Mouse (Mus musculus): ENCODE measurements around the gene Olfr148. TPM values are rescaled to one million over a fixed set of nuclear protein-coding genes. Genes with fewer than 3 reads are reported as not detected.

Gene Olfr148
- polyA plus RNA-seq (2015; fragmentation: Nextera tagmentation; extraction: Ambion mirVana) = not detected in 2 replicates

DNA sequence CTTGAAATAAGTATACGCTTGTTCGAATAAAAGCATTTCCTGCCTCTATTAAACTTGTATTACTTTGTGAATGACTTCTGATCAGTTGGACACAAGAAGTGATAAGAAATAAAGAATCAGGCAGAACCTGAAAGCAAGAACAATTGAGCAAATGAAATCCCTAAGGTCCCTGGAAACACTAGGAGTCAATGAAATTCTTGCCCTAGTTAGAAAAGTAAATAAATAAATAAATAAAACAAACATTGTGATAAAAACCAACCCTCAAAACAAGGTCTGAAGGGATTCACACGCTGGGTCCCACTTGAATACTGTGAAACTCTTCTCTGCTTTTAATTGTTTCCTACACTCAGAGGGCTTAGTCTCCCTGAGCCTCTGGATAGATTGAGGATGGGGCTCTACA, at the start of gene Olfr148:
TSS of gene Olfr148 (plus strand) at position 301 of the 400 bp plus-strand sequence.
- 71% methylated on average over 3 of the region's 3 CpGs for WGBS

GRCm38 (mm10) chr9:39575469-39575868, 35.0 kb upstream of the Olfr148 start, which contains the start of gene Olfr959:
TSS of gene Olfr959 (minus strand) at chr9:39575569.
- Histone ChIP-seq H3K4me2 (no peak within 1 kb of the TSS), H3K27me3 (replicated peaks) (no peaks in the 10 kb centered on the region), H3K27ac (no peak within 1 kb of the TSS), H3K36me3 (no peaks in the 10 kb centered on the region), H3K9ac (no peak within 1 kb of the TSS), H3K9me3 (no peaks in the 10 kb centered on the region), H3K4me1 (no peaks in the 10 kb centered on the region), H3K4me3 (replicated peaks) (no peak within 1 kb of the TSS)
- ATAC-seq (ENCODE audit: insufficient read depth, low FRiP score, low read depth) = no peak
- 75% methylated on average over 3 of the region's 3 CpGs for WGBS

More for the DNA sequence above, at the start of gene Olfr148:
- H3K4me1 ChIP-seq = no peaks in the 10 kb centered on the region
- ATAC-seq (ENCODE audit: insufficient read depth, low FRiP score, low read depth) = no peak
- H3K9me3 ChIP-seq = no peaks in the 10 kb centered on the region
- H3K36me3 ChIP-seq = no peaks in the 10 kb centered on the region
- H3K4me2 ChIP-seq = no peak within 1 kb of the TSS
- H3K9ac ChIP-seq = no peak within 1 kb of the TSS
- H3K27ac ChIP-seq = no peak within 1 kb of the TSS
- no peaks in the 10 kb centered on the region for H3K27me3 ChIP-seq (replicated peaks)
- H3K4me3 ChIP-seq (replicated peaks) = no peak within 1 kb of the TSS

- no peaks in the 10 kb centered on the region for H3K9me3 ChIP-seq
- no peak overlapping the region for H3K27ac ChIP-seq
- H3K36me3 ChIP-seq = no peaks in the 10 kb centered on the region
- no peak overlapping the region for H3K4me2 ChIP-seq
- no peaks in the 10 kb centered on the region for H3K4me1 ChIP-seq
- H3K27me3 ChIP-seq (replicated peaks) = no peaks in the 10 kb centered on the region
- no peak overlapping the region for H3K4me3 ChIP-seq (replicated peaks)
- ATAC-seq (ENCODE audit: insufficient read depth, low FRiP score, low read depth) = no peak
- H3K9ac ChIP-seq = no peak overlapping the region
- WGBS = 82% methylated on average over 5 of the region's 5 CpGs
Observed at GRCm38 (mm10) chr9:39577050-39577449, 33.4 kb upstream of the Olfr148 start.

- no peaks in the 10 kb centered on the region for H3K36me3 ChIP-seq
- ATAC-seq (ENCODE audit: insufficient read depth, low FRiP score, low read depth) = peak; percentile 56; the same call in 1 of the 2 replicates
- peak overlapping the region; percentile 78 for H3K4me2 ChIP-seq
- no peaks in the 10 kb centered on the region for H3K4me1 ChIP-seq
- 0 out of 2 replicates have a peak overlapping the region, but pooled peaks have one; percentile 9 for H3K9ac ChIP-seq
- H3K27ac ChIP-seq = 0 out of 2 replicates have a peak overlapping the region, but pooled peaks have one; percentile 18
- peak overlapping the region; percentile 43 for H3K4me3 ChIP-seq (replicated peaks)
- H3K9me3 ChIP-seq = no peaks in the 10 kb centered on the region
- under 1% methylated on average over 19 of the region's 19 CpGs for WGBS
- H3K27me3 ChIP-seq (replicated peaks) = no peaks in the 10 kb centered on the region
Observed at GRCm38 (mm10) chr9:39602536-39603332, 7.7 kb upstream of the Olfr148 start.

DNA sequence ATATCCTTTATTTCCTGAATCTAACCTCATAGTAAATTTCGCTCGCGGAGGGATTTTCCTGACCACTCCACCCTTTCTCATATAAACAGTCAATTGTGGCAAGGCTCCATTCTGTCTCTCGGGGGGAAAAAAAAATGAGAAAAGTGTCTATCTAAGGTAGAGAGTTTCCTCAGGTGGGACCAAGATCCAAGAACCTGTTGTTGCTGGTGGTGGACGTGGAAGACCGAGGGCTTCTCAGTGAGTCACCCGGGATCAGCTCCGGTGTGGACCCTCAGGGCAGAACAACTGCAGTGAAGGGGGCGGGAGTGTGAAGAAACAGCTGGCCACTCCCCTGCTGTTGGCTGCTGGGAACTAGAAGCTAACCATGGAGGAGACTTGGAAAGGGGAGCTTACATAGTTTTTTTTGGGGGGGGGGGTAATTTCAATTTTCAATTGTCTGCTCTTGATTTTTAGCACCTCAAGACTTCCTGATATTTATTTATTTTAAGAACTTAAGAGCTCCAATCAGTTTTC, 7.1 kb upstream of the Olfr148 start:
- H3K27me3 ChIP-seq (replicated peaks) = no peaks in the 10 kb centered on the region
- 0 out of 2 replicates have a peak overlapping the region, but pooled peaks have one; percentile 18 for H3K27ac ChIP-seq
- H3K4me3 ChIP-seq (replicated peaks) = peak overlapping the region; percentile 43
- 0 out of 2 replicates have a peak overlapping the region, but pooled peaks have one; percentile 9 for H3K9ac ChIP-seq
- no peaks in the 10 kb centered on the region for H3K36me3 ChIP-seq
- ATAC-seq (ENCODE audit: insufficient read depth, low FRiP score, low read depth) = 0 out of 2 replicates have a peak, but pooled peaks have one; percentile 52
- H3K4me1 ChIP-seq = no peaks in the 10 kb centered on the region
- peak overlapping the region; percentile 78 for H3K4me2 ChIP-seq
- 1% methylated on average over 9 of the region's 9 CpGs for WGBS
- no peaks in the 10 kb centered on the region for H3K9me3 ChIP-seq

GRCm38 (mm10) chr9:39603999-39604453, 6.4 kb upstream of the Olfr148 start, which contains the start of gene AW551984:
TSS of gene AW551984 (minus strand) at chr9:39604403.
- Histone ChIP-seq H3K36me3 (no peaks in the 10 kb centered on the region), H3K27ac (peak within 1 kb of the TSS; percentile 40; the same call in 1 of the 2 replicates), H3K27me3 (replicated peaks) (no peaks in the 10 kb centered on the region), H3K9ac (0 out of 2 replicates have a peak within 1 kb of the TSS, but pooled peaks have one; percentile 25), H3K4me2 (peak within 1 kb of the TSS; percentile 78), H3K4me3 (replicated peaks) (peak within 1 kb of the TSS; percentile 43), H3K4me1 (no peaks in the 10 kb centered on the region), H3K9me3 (no peaks in the 10 kb centered on the region)
- WGBS = 0% methylated on average over 8 of the region's 8 CpGs
- ATAC-seq (ENCODE audit: insufficient read depth, low FRiP score, low read depth) = peak; percentile 62; the same call in 1 of the 2 replicates

DNA sequence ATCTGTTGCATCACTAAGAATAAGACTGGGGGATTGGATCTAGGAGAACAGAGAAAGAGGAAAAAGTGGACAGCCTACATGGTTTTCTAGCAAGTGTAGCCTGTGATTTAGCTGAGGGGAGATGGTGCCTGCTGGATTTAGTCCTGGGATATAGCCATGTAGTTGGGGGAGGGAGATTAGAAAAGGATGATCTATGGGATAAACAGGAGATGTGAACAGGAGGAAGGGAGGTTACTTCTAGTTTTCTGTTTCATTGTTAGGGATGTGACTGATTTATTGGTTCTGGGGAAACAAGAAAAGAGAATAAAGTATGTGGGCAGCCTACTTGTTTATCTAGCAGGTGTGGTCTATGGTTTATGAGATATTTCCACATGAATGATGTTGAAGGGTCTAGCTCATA, 2.0 kb upstream of the Olfr148 start:
- no peak overlapping the region for H3K4me3 ChIP-seq (replicated peaks)
- H3K4me1 ChIP-seq = no peaks in the 10 kb centered on the region
- no peak overlapping the region for H3K4me2 ChIP-seq
- no peak overlapping the region for H3K9ac ChIP-seq
- no peak for ATAC-seq (ENCODE audit: insufficient read depth, low FRiP score, low read depth)
- H3K9me3 ChIP-seq = no peaks in the 10 kb centered on the region
- no peak overlapping the region for H3K27ac ChIP-seq
- H3K36me3 ChIP-seq = no peaks in the 10 kb centered on the region
- no peaks in the 10 kb centered on the region for H3K27me3 ChIP-seq (replicated peaks)

- no peak overlapping the region for H3K4me3 ChIP-seq (replicated peaks)
- whole genome bisulfite sequencing = 62% methylated on average over 1 of the region's 1 CpGs
- H3K9ac ChIP-seq = no peak overlapping the region
- H3K36me3 ChIP-seq = no peaks in the 10 kb centered on the region
- H3K4me1 ChIP-seq = no peaks in the 10 kb centered on the region
- no peak overlapping the region for H3K4me2 ChIP-seq
- no peaks in the 10 kb centered on the region for H3K27me3 ChIP-seq (replicated peaks)
- H3K27ac ChIP-seq = no peak overlapping the region
- no peaks in the 10 kb centered on the region for H3K9me3 ChIP-seq
- no peak for ATAC-seq (ENCODE audit: insufficient read depth, low FRiP score, low read depth)
Observed at GRCm38 (mm10) chr9:39611953-39612352, 1.5 kb downstream of the Olfr148 start.

DNA sequence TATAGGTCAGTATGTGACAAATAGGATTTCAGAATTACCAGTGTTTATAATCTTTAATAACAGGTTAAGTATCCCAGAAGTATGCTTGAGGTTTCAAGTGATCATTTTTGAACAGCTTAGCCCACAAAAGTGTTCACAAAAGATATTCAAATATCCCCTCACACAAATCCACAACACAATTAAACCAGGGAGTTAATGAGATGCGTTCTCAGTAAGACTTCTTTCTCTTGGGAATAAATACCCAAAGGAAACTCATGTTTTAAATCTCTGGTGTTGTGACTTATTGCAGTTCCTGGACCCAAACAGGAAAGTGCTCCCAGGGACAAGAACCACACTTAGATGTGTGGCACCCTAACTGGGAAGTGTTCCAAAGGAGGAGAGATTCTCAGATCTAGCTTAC, 10.6 kb downstream of the Olfr148 start, which contains the start of gene Olfr960:
TSS of gene Olfr960 (plus strand) at position 301 of the 400 bp plus-strand sequence.
- H3K27ac ChIP-seq = no peak within 1 kb of the TSS
- H3K4me1 ChIP-seq = no peaks in the 10 kb centered on the region
- H3K4me3 ChIP-seq (replicated peaks) = no peak within 1 kb of the TSS
- no peak within 1 kb of the TSS for H3K9ac ChIP-seq
- no peaks in the 10 kb centered on the region for H3K36me3 ChIP-seq
- 79% methylated on average over 1 of the region's 1 CpGs for WGBS
- no peak within 1 kb of the TSS for H3K4me2 ChIP-seq
- ATAC-seq (ENCODE audit: insufficient read depth, low FRiP score, low read depth) = no peak
- H3K9me3 ChIP-seq = no peaks in the 10 kb centered on the region
- no peaks in the 10 kb centered on the region for H3K27me3 ChIP-seq (replicated peaks)

GRCm38 (mm10) chr9:39623783-39624182, 13.3 kb downstream of the Olfr148 start:
- H3K9ac ChIP-seq = no peak overlapping the region
- ATAC-seq (ENCODE audit: insufficient read depth, low FRiP score, low read depth) = no peak
- no peaks in the 10 kb centered on the region for H3K9me3 ChIP-seq
- no peaks in the 10 kb centered on the region for H3K27me3 ChIP-seq (replicated peaks)
- no peak overlapping the region for H3K27ac ChIP-seq
- no peak overlapping the region for H3K4me2 ChIP-seq
- H3K36me3 ChIP-seq = no peaks in the 10 kb centered on the region
- 90% methylated on average over 3 of the region's 3 CpGs for whole genome bisulfite sequencing
- H3K4me1 ChIP-seq = no peaks in the 10 kb centered on the region
- no peak overlapping the region for H3K4me3 ChIP-seq (replicated peaks)

DNA sequence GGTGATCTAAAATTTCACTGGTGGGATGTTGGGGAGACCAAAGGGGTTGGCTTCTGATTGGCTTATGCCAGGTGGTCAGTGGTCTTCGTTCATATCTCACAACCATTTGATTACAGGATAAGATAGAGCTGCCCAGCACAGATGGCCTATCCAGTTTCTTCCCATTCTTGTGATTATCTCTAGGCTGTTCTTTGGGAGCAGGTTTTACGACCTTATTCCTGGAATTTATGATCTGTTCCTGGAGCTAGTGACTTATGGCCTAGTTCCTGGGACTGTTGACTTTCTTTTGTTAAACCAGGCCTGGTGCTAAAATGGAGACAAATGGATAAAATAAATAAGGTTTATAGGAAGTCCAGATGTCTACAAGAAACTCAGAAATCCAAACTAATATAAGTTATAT, 14.3 kb downstream of the Olfr148 start:
- H3K9ac ChIP-seq = no peak overlapping the region
- H3K36me3 ChIP-seq = no peaks in the 10 kb centered on the region
- H3K4me3 ChIP-seq (replicated peaks) = no peak overlapping the region
- no peaks in the 10 kb centered on the region for H3K4me1 ChIP-seq
- WGBS = 50% methylated on average over 2 of the region's 2 CpGs
- H3K27ac ChIP-seq = no peak overlapping the region
- H3K27me3 ChIP-seq (replicated peaks) = no peaks in the 10 kb centered on the region
- ATAC-seq (ENCODE audit: insufficient read depth, low FRiP score, low read depth) = no peak
- no peaks in the 10 kb centered on the region for H3K9me3 ChIP-seq
- H3K4me2 ChIP-seq = no peak overlapping the region

DNA sequence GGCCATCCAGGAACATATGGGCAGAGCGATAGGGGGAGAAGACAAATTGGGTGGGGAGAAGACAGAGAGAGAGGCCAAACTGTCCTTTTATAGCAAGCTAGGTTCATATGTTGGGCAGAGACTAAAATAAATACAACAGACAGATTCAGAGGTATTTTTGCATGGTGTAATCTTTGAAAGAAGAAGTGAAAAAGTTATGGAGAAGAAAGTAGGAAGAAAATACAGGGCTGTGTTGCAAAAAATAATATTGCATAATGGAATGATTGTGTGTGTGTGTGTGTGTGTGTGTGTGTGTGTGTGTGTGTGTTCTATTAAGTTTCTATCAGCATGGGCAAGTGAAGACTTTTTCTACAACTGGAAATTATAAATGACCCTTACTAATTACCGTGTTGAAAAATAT, 18.6 kb downstream of the Olfr148 start:
- Histone ChIP-seq H3K9ac (no peak overlapping the region), H3K4me2 (no peak overlapping the region), H3K27ac (no peak overlapping the region), H3K27me3 (replicated peaks) (no peaks in the 10 kb centered on the region), H3K4me3 (replicated peaks) (no peak overlapping the region), H3K9me3 (no peaks in the 10 kb centered on the region), H3K36me3 (no peaks in the 10 kb centered on the region), H3K4me1 (no peaks in the 10 kb centered on the region)
- 70% methylated on average over 2 of the region's 2 CpGs for WGBS
- no peak for ATAC-seq (ENCODE audit: insufficient read depth, low FRiP score, low read depth)

Data from stomach, embryonic 15.5 days (tissue).